Mouse (Mus musculus) retina, embryonic 14.5 days (tissue): ENCODE results near the gene D930007J09Rik.

Experiments
- DNase-seq: peaks from one replicate; pipeline ENCODE4 v3.0.0-alpha.2; 2015; ENCODE audit warnings: low spot score

D930007J09Rik gene

GRCm38 (mm10) chr13:32802259-32803081, at the start of gene D930007J09Rik:
TSS of gene D930007J09Rik (minus strand) at chr13:32802849.
- peak; percentile 60 for DNase-seq

- DNase-seq = peak; percentile 79
Observed at GRCm38 (mm10) chr13:32851967-32852366, 49.3 kb upstream of the D930007J09Rik start.

- no peak for DNase-seq
Observed at GRCm38 (mm10) chr13:32850668-32851404, 48.2 kb upstream of the D930007J09Rik start, which contains the start of gene Serpinb1a. TSS of gene Serpinb1a (minus strand) at chr13:32851185.

- no peak for DNase-seq
Observed at GRCm38 (mm10) chr13:32850156-32850555, 47.5 kb upstream of the D930007J09Rik start.

- DNase-seq = no peak
Observed at GRCm38 (mm10) chr13:32849531-32850123, 47.0 kb upstream of the D930007J09Rik start.

- no peak for DNase-seq
Observed at GRCm38 (mm10) chr13:32849092-32849491, 46.4 kb upstream of the D930007J09Rik start.

- DNase-seq = no peak
Observed at GRCm38 (mm10) chr13:32846221-32846620, 43.6 kb upstream of the D930007J09Rik start.

- DNase-seq = no peak
Observed at GRCm38 (mm10) chr13:32841349-32841748, 38.7 kb upstream of the D930007J09Rik start.

GRCm38 (mm10) chr13:32839314-32839713, 36.7 kb upstream of the D930007J09Rik start:
- DNase-seq = no peak

- DNase-seq = no peak
Observed at GRCm38 (mm10) chr13:32834513-32834912, 31.9 kb upstream of the D930007J09Rik start.

GRCm38 (mm10) chr13:32833237-32833636, 30.6 kb upstream of the D930007J09Rik start:
- no peak for DNase-seq

- DNase-seq = no peak
Observed at GRCm38 (mm10) chr13:32832776-32833175, 30.1 kb upstream of the D930007J09Rik start.

GRCm38 (mm10) chr13:32831505-32832273, 29.0 kb upstream of the D930007J09Rik start:
- no peak for DNase-seq

- DNase-seq = no peak
Observed at GRCm38 (mm10) chr13:32828886-32829285, 26.2 kb upstream of the D930007J09Rik start.

- peak; percentile 70 for DNase-seq
Observed at GRCm38 (mm10) chr13:32827951-32828350, 25.3 kb upstream of the D930007J09Rik start.

GRCm38 (mm10) chr13:32827111-32827822, 24.6 kb upstream of the D930007J09Rik start:
- DNase-seq = no peak

GRCm38 (mm10) chr13:32825546-32825945, 22.9 kb upstream of the D930007J09Rik start:
- DNase-seq = no peak

GRCm38 (mm10) chr13:32824377-32825330, 22.0 kb upstream of the D930007J09Rik start:
- DNase-seq = no peak

GRCm38 (mm10) chr13:32823126-32823525, 20.5 kb upstream of the D930007J09Rik start:
- DNase-seq = no peak

GRCm38 (mm10) chr13:32821671-32822070, 19.0 kb upstream of the D930007J09Rik start:
- no peak for DNase-seq
